Mouse (Mus musculus) kidney, postnatal 10 days (tissue): ENCODE data around the gene Ms4a14.
"Not testable (repeated sequence)": the region's sequence is repeated elsewhere in the genome, so short reads cannot be mapped to it uniquely, and the experiment has no call there.

Experiments used
- DNase-seq: peaks from one replicate; pipeline ENCODE4 v3.0.0; 2021; ENCODE audit warnings: mixed read lengths

Gene Ms4a14

GRCm38 (mm10) chr19:11314354-11314753, at the start of gene Ms4a14:
Ms4a14 (minus strand) TSS chr19:11314454.
- no peak for DNase-seq

GRCm38 (mm10) chr19:11362002-11362401, 47.7 kb upstream of the Ms4a14 start:
- no peak for DNase-seq

- DNase-seq, result no peak
Measured at GRCm38 (mm10) chr19:11360106-11360505, 45.9 kb upstream of the Ms4a14 start.

GRCm38 (mm10) chr19:11355730-11356129, 41.5 kb upstream of the Ms4a14 start:
- no peak for DNase-seq

GRCm38 (mm10) chr19:11351878-11352277, 37.6 kb upstream of the Ms4a14 start:
- DNase-seq, result no peak

- DNase-seq, result peak; percentile 40
Measured at GRCm38 (mm10) chr19:11349698-11350481, 35.6 kb upstream of the Ms4a14 start.

- no peak for DNase-seq
Measured at GRCm38 (mm10) chr19:11343992-11344391, 29.7 kb upstream of the Ms4a14 start.

GRCm38 (mm10) chr19:11343147-11343546, 28.9 kb upstream of the Ms4a14 start:
- DNase-seq, result no peak

GRCm38 (mm10) chr19:11335932-11336331, 21.7 kb upstream of the Ms4a14 start, which contains the start of gene Ms4a7:
Ms4a7 (minus strand) TSS chr19:11336146.
- DNase-seq, result no peak

GRCm38 (mm10) chr19:11321123-11321522, 6.9 kb upstream of the Ms4a14 start:
- DNase-seq, result no peak

- DNase-seq, result no peak
Measured at GRCm38 (mm10) chr19:11316786-11317185, 2.5 kb upstream of the Ms4a14 start.

GRCm38 (mm10) chr19:11308888-11309287, 5.4 kb downstream of the Ms4a14 start:
- DNase-seq, result no peak

GRCm38 (mm10) chr19:11299529-11299928, 14.7 kb downstream of the Ms4a14 start:
- not testable (repeated sequence) for DNase-seq

GRCm38 (mm10) chr19:11298939-11299338, 15.3 kb downstream of the Ms4a14 start:
- no peak for DNase-seq

GRCm38 (mm10) chr19:11293616-11294015, 20.6 kb downstream of the Ms4a14 start:
- not testable (repeated sequence) for DNase-seq

GRCm38 (mm10) chr19:11292990-11293389, 21.3 kb downstream of the Ms4a14 start:
- DNase-seq, result peak; percentile 6

- DNase-seq, result no peak
Measured at GRCm38 (mm10) chr19:11283773-11284172, 30.5 kb downstream of the Ms4a14 start, which contains the start of gene Ms4a5. Ms4a5 (minus strand) TSS chr19:11283873.

- no peak for DNase-seq
Measured at GRCm38 (mm10) chr19:11280223-11280622, 34.0 kb downstream of the Ms4a14 start.

GRCm38 (mm10) chr19:11276431-11276830, 37.8 kb downstream of the Ms4a14 start:
- DNase-seq, result no peak

GRCm38 (mm10) chr19:11266956-11267355, 47.3 kb downstream of the Ms4a14 start:
- no peak for DNase-seq

GRCm38 (mm10) chr19:11266052-11266845, 48.0 kb downstream of the Ms4a14 start, which contains the start of gene Ms4a1:
Ms4a1 (minus strand) TSS chr19:11266241.
- DNase-seq, result no peak

- DNase-seq, result no peak
Measured at GRCm38 (mm10) chr19:11264602-11265185, 49.6 kb downstream of the Ms4a14 start.

GRCm38 (mm10) chr19:11263549-11263948, 50.7 kb downstream of the Ms4a14 start:
- DNase-seq, result no peak
